Mouse (Mus musculus): ENCODE data around the gene Pde8b.

Gene Pde8b

GRCm38 (mm10) chr13:95249511-95250456 lies at the start of gene Pde8b:
Gene Pde8b (minus strand): TSS chr13:95250336.
- DNase-seq: no peak

- DNase-seq: no peak
These were observed 41.8 kb upstream of the Pde8b start for GRCm38 (mm10) chr13:95291983-95292382.

GRCm38 (mm10) chr13:95288027-95288426 lies 37.9 kb upstream of the Pde8b start:
- DNase-seq: no peak

DNA sequence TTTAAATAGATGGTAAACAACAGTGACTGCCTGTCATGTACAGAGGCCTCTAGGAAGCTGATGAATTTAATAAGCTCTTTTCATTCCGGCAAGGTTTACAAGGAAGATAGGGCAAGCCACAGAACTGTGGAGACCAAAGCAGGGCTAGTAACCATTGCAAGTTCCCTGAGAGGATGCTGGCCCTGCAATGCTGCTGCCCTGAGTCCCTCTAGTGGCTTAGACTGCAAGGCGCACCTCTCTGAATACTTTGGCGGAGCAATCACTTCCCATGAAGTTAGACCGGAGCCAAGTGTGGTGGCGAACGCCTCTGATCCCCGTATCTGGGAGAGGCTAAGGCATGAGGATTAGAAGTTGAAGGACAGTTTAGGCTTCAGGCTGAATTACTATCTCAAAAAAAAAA lies 36.9 kb upstream of the Pde8b start:
- DNase-seq: peak; percentile 17

- DNase-seq: no peak
These were observed 31.9 kb upstream of the Pde8b start for GRCm38 (mm10) chr13:95281740-95282673.

DNA sequence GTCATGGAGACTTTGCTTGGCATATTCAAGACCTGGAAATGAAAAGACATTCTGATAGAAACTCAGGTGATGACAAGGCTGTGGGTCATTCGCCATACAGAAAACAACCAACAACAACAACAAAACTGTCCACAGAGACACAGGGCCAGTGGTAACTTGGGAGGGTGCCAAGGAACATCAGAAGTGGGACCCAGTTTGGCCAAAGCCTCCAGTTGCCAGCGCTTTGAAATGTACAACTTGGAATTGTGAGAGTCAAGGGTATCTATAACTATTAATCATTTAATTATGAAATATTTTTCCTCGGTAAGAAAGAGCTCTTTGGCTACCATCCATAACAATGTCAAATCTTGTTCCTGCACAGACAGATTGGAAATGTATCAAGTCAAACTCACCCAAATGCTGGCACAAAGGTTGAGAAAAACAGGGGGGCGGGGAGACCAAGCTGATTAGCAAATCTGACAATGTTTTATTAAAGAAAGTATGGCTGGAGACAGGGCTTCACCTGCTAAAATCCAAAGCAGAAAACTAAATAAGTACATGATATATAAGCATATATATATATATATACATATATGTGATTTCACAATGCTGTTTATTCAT lies 28.4 kb upstream of the Pde8b start:
- DNase-seq: no peak

DNA sequence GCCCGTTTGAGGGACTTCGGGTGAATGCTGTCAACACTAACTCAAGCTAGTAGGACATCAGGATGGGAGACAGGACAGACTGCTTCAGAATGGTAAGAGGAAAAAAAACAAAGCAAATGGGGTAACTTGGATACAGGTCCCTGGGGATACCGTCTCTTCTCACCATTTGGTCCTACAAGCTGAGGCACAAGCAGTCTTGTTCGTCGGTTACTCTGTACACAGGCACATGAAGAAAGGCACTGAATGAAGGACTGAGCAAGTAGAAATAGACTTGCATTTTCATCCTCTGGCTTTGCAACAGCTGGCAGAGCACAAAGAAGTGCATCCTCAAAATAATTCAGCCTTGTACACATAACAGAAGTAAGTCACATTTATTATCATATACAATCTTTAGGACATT lies 14.6 kb upstream of the Pde8b start:
- DNase-seq: no peak

- DNase-seq: no peak
These were observed 11.0 kb upstream of the Pde8b start for GRCm38 (mm10) chr13:95260886-95261789.

- DNase-seq: no peak
These were observed 10.3 kb upstream of the Pde8b start for GRCm38 (mm10) chr13:95260391-95260790.

DNA sequence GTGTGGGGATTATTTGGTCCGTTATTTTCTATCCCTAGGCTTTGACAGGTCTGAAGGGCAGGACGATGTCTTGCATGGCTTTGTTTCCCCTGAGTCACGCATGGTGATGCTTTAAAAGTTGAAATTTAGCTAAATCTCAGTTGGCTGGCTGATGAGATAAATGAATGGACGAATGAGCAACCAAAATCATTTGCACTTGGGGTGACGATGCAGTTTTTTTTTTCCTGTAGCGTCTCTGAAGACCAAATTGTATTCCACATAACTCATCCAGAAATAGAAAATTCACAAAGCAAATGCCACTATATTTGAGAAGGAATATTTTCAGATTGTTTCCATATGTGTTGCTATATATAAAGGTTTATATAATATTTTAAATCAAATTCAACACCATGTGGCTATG lies 6.9 kb upstream of the Pde8b start:
- DNase-seq: no peak

DNA sequence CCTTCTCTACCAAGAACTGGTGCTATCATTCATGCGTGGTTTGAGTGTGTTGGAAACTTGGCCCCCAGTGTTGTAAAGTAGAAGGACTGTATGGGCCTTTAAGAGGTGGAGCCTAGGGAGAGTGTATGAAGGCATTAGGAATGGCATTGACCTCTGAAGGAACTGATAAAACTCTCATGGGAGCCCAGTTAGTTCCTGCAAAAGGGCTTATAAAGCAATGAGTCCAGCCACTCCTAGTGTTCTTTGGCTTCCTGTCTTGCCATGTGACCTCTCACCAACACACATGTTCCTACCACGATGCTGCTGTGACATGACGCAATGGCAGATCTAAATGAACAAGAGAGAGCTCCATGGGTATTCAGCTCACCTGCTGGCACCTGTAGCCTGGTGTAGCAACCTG lies 4.9 kb upstream of the Pde8b start:
- DNase-seq: no peak

DNA sequence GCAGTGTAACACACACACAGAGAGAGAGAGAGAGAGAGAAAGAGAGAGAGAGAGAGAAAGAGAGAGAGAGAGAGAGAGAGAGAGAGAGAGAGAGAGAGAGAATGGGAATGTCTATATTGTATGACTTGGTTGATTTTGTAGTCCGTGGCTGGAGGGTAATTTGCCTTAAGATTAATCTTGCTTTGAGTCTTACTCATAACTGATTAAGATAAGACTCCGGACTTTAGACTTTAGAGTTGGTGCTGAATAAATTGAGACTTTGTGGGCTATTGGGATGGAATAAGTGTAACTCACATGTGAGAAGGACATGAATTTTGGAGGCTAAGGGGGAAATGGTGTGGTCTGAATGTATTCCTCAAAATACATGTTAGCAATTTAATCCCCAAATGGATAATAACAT lies 7.1 kb downstream of the Pde8b start:
- no peak for DNase-seq

DNA sequence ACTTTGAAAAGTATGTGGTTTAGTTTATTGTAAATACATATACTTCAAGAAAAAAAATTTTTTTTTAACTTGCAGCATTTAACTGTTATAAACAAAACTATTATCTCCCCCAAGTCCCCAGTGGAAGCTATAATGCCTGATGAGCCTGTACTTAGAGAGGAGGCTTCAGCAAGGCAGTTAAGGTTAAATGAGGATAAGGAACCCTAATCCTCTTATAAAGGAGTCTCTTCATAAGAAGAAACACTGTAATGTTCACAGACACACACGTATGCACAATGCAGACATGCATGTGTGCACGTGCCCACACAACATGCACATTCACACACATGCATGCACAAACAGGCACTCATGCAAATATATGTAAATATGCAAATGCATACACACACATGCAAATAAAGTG lies 12.6 kb downstream of the Pde8b start:
- no peak for DNase-seq

DNA sequence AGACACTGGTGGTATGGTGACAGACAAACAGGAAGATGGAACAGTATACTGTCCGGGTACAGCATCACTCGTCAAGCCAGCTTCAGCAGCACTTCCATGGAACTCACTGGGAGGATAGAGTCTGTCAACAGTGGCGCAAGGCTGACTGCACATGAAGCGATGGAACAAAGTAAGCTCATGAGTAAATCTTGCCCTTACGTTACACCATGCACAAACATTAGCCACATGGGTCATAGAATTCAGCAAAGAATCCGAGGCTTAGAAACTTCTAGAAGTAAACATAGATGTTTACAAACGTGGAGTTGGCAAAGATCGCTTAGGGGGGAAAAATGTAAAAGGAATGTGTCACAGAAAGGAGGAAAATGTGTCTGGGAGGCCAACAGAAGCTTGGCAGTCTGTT lies 14.9 kb downstream of the Pde8b start:
- DNase-seq: no peak

DNA sequence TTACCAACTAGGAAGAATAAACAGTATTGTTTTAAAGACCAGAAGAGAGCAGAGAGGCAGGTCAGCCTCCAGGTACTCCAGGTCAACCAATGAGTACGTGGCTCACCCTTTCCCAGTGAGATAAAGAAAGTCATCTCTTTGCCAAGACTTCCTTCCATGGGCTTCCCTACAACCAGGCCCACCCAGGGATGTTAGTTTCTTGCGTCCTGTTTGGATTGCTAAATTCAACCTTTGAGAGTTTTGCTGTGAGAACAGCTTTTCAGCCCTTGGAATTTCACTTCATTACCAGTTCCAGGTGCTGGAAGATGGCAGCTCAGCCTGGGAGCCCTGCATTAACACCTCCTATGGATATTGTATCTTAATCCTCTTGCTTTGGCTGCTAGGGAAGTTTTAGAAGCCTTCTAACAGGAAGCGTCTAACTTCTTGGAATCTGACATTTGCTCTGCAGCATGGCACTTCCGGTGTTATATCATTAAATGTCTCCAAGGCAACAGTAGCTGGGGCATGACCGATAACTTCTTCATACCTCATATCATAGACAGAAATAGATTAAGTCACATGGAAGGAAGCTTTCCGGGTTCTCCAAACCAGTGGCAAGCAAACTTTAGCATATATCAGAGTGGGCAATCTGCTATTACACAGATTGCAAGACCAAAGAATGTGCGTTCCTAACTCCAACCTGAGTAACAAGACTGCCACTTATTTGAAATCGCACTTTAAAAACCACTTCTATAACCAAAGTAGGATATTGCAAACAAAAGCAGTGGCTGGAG lies 18.6 kb downstream of the Pde8b start:
- DNase-seq: no peak

GRCm38 (mm10) chr13:95230326-95230725 lies 19.8 kb downstream of the Pde8b start:
- no peak for DNase-seq

GRCm38 (mm10) chr13:95224491-95224890 lies 25.6 kb downstream of the Pde8b start:
- DNase-seq: no peak

DNA sequence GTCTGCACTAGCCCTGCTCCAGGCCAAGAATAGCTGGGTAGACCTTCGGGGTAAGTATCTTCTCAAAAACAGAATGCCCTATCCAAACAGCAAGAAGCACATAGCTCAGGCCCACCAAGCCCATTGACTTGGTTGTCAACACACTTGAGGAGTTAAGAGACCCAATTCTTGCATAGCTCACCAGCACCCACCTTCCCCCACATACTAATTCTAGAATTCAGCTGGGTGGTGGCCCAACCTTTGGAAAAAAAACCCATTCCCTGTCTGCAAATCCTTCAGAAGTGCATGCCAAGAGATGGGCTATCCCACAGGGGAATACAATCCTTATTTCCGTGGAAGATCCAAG lies 26.7 kb downstream of the Pde8b start:
- DNase-seq: no peak

DNA sequence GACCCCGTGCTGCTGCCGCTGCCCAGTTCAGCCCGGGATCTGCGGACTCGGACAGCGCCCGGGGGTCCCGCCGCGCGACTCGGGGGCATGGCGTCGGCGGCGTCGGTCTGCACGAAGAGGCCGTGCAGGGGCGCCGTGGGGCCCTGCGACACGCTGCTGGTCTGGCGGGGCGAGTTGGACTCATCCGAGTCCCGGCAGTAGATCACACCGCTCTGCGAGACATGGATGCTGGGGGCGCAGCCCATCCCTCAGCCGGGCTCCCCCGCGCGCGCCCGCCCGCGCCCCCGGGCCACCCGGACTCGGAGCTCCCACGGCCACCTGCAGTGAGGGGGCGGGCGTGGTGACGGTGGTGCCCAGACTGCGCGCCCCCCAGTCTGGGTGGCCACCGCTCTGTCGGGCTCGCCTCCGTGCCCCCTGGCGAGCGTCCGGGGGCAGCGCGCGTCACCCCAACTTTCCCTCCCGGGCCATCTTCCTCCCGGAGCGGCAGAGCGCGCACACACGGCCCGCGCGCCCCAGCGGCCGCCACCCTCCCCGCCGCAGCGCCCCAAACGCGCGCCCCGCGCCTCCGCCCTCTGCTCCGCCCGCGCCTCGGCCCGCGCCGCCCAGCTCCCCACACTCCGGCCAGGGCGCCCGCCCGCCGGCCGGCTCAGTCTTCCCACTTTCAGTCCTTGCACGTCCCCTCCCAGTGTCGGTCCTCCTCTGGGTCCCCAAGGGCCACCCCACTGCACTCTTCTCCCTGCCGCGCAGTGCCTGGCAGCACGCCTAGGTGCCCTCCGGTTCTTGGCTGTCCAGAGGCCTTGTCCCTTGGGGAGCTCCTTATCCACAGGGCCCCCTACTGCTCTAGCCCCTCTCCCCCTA lies 27.3 kb downstream of the Pde8b start:
- DNase-seq: no peak

- no peak for DNase-seq
These were observed 28.1 kb downstream of the Pde8b start for GRCm38 (mm10) chr13:95221882-95222568.

All from thymus, postnatal 25 days (tissue).